Mouse (Mus musculus) lung, postnatal 0 days (tissue): ENCODE results near the gene Ddx58.

Source experiments
- CTCF ChIP-seq: IDR thresholded peaks from 2 replicates; pipeline ENCODE4 v1.5.1; 2016; ENCODE audit warnings: antibody characterized with exemption, mild to moderate bottlenecking
- EP300 ChIP-seq: IDR thresholded peaks from 2 replicates; pipeline ENCODE4 v1.6.1; 2016; ENCODE audit warnings: antibody characterized with exemption, mild to moderate bottlenecking, control low read depth

DNA sequence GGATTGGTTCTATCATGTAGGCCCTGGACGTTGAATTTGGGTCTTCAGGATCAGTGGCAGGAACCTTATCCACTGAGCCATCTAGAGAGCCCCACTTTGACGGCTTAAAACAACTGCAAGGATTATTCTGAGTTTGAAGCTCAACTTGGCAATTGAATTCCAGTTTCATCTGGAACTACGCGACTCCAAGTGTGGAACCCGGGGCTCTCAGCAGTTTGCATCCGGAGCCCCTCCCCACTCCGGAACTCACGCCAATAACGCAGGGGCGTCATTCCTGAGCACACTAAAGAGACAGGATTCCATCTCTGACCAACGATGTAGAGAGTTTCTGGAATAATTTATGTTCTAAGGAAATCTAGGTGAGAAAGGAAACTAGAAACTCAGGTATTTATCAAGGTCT lies 12.5 kb downstream of the Ddx58 start:
- no peak for TF ChIP-seq CTCF
- TF ChIP-seq EP300 = no peak
